Mouse (Mus musculus) embryonic facial prominence, embryonic 11.5 days (tissue): ENCODE measurements at regions not wholly inside any gene's neighbourhood (a gene's known extent, or its start where the extent isn't known, plus 50 kb on each side); places are given as distances from the start of the nearest gene placed in this dataset.

Experiments used
- ATAC-seq: fragments of 200-750 bp; cut with Nextera tagmentation; replicated peaks from 2 replicates; pipeline ENCODE4 v1.8.0; 2017; ENCODE audit warnings: low read depth; ENCODE audit not compliant: insufficient number of reproducible peaks, low FRiP score, low TSS enrichment
- DNase-seq: peaks from one replicate; pipeline ENCODE4 v3.0.0-alpha.2; 2015; ENCODE audit warnings: low spot score
- H3K27ac ChIP-seq: fragments of 300-500 bp; sonication (generic); replicated peaks from 2 replicates; pipeline ENCODE4 v1.5.1; 2014; ENCODE audit warnings: mild to moderate bottlenecking, low read depth, low read length, control low read depth
- H3K27me3 ChIP-seq: fragments of 300-500 bp; sonication (generic); 2 replicates; pipeline ENCODE4 v1.6.1; 2014; ENCODE audit warnings: mild to moderate bottlenecking, low read length, moderate library complexity, mixed read lengths; ENCODE audit not compliant: control insufficient read depth, insufficient read depth
- H3K36me3 ChIP-seq: fragments of 300-500 bp; sonication (generic); replicated peaks from 2 replicates; pipeline ENCODE4 v1.6.1; 2014; ENCODE audit warnings: low read depth, mild to moderate bottlenecking, low read length, moderate library complexity, mixed read lengths; ENCODE audit not compliant: control insufficient read depth, insufficient read depth
- H3K4me1 ChIP-seq: fragments of 300-500 bp; sonication (generic); 2 replicates; pipeline ENCODE4 v1.6.1; 2014; ENCODE audit warnings: low read length, mixed read lengths; ENCODE audit not compliant: control insufficient read depth, insufficient read depth
- H3K4me2 ChIP-seq: fragments of 300-500 bp; sonication (generic); 2 replicates; pipeline ENCODE4 v1.6.1; 2014; ENCODE audit warnings: low read depth, mild to moderate bottlenecking, control low read depth, low read length, moderate library complexity
- H3K4me3 ChIP-seq: fragments of 300-500 bp; sonication (generic); 2 replicates; pipeline ENCODE4 v1.5.1; 2014; ENCODE audit warnings: low read depth, low read length, control low read depth
- H3K9ac ChIP-seq: fragments of 300-500 bp; sonication (generic); replicated peaks from 2 replicates; pipeline ENCODE4 v1.6.1; 2014; ENCODE audit warnings: mild to moderate bottlenecking, control low read depth, low read length
- H3K9me3 ChIP-seq: fragments of 300-500 bp; sonication (generic); replicated peaks from 2 replicates; pipeline ENCODE4 v1.6.1; 2016; ENCODE audit warnings: mild to moderate bottlenecking, low read length, inconsistent platforms, mixed read lengths; ENCODE audit not compliant: control insufficient read depth
- WGBS: fragments of 180-500 bp; shearing (Covaris S2); extraction: QIAGEN DNeasy Blood & Tissue Kit; methylation state at CpG from one replicate; pipeline ENCODE4 v1.1.7; 2014; 5-methylcytosine and 5-hydroxymethylcytosine counted together

DNA sequence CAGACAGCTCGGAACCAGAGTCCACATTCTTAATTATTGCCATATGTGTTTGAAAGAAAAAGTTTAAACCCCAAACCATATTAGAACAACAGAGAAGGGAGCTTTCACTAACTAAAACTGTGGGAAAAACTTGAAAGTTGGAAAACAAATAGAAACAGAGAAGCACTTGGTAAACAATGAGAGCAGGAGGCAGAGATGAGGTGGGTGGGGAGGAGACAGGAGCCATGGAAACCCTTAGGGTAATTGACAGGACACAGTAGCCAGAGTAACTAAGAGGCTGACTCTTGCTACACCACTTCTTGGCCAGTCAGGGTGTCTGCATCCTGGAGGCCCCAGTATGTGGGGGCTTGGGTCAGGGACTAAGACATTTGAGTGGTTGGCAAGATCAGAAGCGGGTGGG, 160.7 kb downstream of the Moxd1 start:
- H3K4me2 ChIP-seq: no peak overlapping the region
- 46% methylated on average over 2 of the region's 2 CpGs for WGBS

DNA sequence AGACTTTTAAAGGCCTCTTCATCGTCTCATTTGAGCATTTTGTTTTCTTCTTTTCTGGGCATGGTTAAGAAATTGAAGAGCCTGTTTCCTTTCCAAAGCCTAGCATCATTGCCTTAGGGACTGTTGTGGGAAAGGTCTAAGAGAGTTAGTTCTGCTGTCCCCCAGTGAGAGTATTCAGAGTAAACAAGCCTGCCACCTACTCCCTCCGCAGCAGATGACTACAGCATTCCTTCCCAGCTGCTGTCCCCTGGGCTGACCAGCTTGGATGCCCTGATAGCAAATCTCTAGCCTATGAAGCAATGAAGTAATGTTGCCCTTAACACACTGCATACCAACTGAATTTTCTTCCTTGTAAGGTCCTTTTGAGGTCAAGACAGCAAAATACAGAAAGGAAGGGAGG, 164.9 kb downstream of the Moxd1 start:
- ATAC-seq: no peak
- Histone ChIP-seq H3K9me3 (no peaks in the 10 kb centered on the region), H3K4me3 (no peak overlapping the region), H3K4me1 (no peaks in the 10 kb centered on the region), H3K27ac (no peak overlapping the region), H3K36me3 (no peaks in the 10 kb centered on the region), H3K4me2 (no peak overlapping the region), H3K9ac (no peak overlapping the region), H3K27me3 (no peaks in the 10 kb centered on the region)
- no peak for DNase-seq
- 41% methylated on average over 2 of the region's 2 CpGs for whole genome bisulfite sequencing

More for the DNA sequence above, 160.7 kb downstream of the Moxd1 start:
- Histone ChIP-seq H3K27ac (no peak overlapping the region), H3K9ac (no peak overlapping the region), H3K9me3 (no peaks in the 10 kb centered on the region), H3K4me1 (no peaks in the 10 kb centered on the region), H3K4me3 (no peak overlapping the region), H3K27me3 (no peaks in the 10 kb centered on the region), H3K36me3 (no peaks in the 10 kb centered on the region)
- DNase-seq (peak; percentile 12), ATAC-seq (no peak)

DNA sequence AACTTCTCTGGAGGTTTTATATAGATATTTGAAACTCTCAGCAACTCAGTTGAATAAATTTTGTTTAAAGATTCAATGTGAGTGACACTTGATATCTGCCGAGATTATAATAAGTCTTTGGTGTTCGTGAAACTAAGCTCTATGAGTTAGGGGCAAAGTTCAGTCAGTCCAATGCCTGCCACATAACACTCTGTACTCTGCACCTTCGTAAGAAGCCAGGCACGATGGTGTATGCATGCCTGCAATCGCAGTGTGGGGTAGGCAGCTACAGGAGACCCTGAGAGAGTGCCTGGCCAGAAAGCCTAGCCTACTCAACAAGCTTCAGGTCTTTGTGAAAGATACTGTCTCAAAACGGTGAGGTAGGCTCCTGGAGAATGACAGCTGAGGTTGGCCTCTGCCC, 167.7 kb downstream of the Moxd1 start:
- H3K9ac ChIP-seq: no peak overlapping the region
- H3K4me2 ChIP-seq: no peak overlapping the region
- ATAC-seq (no peak), DNase-seq (no peak)
- WGBS: 68% methylated on average over 6 of the region's 6 CpGs
- H3K9me3 ChIP-seq: no peaks in the 10 kb centered on the region
- H3K4me3 ChIP-seq: no peak overlapping the region
- no peaks in the 10 kb centered on the region for H3K27me3 ChIP-seq
- H3K36me3 ChIP-seq: no peaks in the 10 kb centered on the region
- H3K4me1 ChIP-seq: no peaks in the 10 kb centered on the region
- no peak overlapping the region for H3K27ac ChIP-seq

DNA sequence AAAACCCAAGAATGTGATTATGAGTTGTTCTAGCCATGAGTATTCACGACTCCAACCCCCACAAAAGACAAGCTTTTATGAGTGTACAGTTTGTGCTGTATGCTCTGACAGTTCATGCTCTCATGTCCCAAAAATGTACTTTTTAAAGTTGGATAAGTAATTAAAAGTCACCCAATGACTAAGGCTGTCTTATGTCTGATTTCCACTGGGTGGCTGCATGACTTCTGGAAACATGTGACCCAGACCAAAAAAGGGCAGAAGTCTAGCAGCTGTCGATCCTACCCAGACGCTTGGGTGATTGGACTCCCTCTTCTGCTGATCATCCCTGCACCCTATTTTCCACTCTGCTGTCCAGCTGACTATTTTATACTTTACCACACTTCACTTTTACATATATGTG, 168.7 kb downstream of the Moxd1 start:
- no peaks in the 10 kb centered on the region for H3K27me3 ChIP-seq
- WGBS: 84% methylated on average over 3 of the region's 3 CpGs
- H3K27ac ChIP-seq: no peak overlapping the region
- no peaks in the 10 kb centered on the region for H3K4me1 ChIP-seq
- no peak overlapping the region for H3K4me3 ChIP-seq
- H3K9ac ChIP-seq: no peak overlapping the region
- H3K4me2 ChIP-seq: no peak overlapping the region
- H3K36me3 ChIP-seq: no peaks in the 10 kb centered on the region
- DNase-seq: no peak
- no peak for ATAC-seq
- H3K9me3 ChIP-seq: no peaks in the 10 kb centered on the region

DNA sequence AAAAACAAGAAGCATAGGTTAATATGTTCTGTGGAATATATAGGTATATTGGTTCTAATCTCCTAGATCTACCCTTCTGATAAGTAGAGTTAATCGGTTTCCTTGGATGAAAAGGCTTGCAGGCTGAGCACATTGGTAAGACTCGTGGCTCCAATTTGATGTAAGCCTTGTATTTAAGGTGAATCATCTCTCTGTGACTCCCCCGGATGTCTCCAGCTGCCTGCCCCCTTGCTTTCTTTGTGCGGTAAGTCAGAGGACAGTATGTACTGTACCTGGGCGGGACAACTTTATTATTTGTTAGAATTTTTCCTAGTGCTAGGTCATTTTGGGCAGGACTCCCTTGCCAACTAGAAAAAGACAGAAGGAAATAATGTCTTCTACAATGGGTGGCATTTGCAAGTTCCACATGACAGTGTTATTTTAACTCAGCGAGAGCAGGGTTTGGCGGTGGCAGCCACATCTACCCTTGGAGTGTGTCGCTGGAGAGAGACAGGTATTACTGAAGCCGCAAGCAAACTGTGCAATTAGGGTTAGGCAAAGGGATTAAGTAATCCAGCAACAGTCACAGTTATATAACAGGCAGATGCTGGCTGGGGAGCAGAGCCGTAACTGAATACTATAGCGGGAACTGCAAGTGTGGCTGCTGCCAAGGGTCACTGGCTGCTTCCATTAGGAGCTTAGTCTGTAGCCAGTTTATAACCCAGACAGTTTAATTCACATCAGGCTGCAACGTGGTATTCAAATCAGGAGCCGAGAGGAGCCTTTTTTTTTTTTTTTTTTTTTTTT, 172.9 kb downstream of the Moxd1 start:
- ATAC-seq: no peak
- Histone ChIP-seq H3K4me3 (no peak overlapping the region), H3K9ac (no peak overlapping the region), H3K4me1 (no peaks in the 10 kb centered on the region), H3K36me3 (no peaks in the 10 kb centered on the region), H3K9me3 (no peaks in the 10 kb centered on the region), H3K27me3 (no peaks in the 10 kb centered on the region), H3K4me2 (no peak overlapping the region), H3K27ac (no peak overlapping the region)
- DNase-seq: peak; percentile 43
- 62% methylated on average over 13 of the region's 13 CpGs for WGBS

DNA sequence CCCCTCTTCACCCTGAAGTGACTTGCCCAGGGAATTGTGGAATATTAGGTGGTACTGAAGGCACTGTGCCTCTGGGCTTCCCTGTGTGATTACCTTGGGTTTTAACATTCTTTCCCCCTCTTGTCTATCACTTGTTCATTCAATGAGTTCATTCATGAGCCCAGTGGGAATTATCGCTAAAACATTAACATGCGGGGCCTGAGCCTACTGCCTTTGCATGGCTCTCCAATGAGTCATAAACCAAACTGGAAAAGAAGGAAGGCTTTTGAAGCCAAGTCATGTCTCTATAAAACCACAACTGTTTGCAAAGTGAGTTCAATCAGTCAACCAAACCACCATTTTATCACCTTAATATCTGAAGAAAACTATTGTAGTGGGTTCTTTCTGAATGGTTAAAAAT, 173.8 kb downstream of the Moxd1 start:
- Histone ChIP-seq H3K4me2 (no peak overlapping the region), H3K27ac (no peak overlapping the region), H3K36me3 (no peaks in the 10 kb centered on the region), H3K4me1 (no peaks in the 10 kb centered on the region), H3K9me3 (no peaks in the 10 kb centered on the region), H3K9ac (no peak overlapping the region), H3K4me3 (no peak overlapping the region), H3K27me3 (no peaks in the 10 kb centered on the region)
- ATAC-seq (no peak), DNase-seq (no peak)
- WGBS: 91% methylated on average over 2 of the region's 2 CpGs

DNA sequence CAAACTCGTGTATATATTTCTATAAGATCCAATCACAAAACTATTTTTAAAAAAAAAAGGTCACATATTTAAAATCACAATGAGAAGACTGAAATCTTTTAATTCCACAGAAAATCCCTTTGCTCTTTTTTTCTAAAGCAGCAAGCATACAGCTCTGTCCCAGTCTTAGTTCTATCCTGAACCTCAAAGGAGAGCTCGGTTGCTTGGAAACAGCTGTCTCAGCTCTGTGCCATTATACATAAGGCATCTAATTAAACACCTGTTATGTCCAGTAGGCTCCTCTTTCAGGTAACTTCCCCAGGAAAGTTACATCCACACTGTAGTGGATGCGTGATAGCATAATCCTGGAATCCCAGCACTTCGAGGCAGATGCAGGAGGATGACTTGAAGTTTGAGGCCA, 181.5 kb downstream of the Moxd1 start:
- Histone ChIP-seq H3K4me3 (no peak overlapping the region), H3K36me3 (no peaks in the 10 kb centered on the region), H3K4me2 (no peak overlapping the region), H3K9ac (no peak overlapping the region), H3K27ac (no peak overlapping the region), H3K4me1 (no peaks in the 10 kb centered on the region), H3K9me3 (no peaks in the 10 kb centered on the region), H3K27me3 (no peaks in the 10 kb centered on the region)
- ATAC-seq (no peak), DNase-seq (no peak)
- 75% methylated on average over 4 of the region's 4 CpGs for WGBS

DNA sequence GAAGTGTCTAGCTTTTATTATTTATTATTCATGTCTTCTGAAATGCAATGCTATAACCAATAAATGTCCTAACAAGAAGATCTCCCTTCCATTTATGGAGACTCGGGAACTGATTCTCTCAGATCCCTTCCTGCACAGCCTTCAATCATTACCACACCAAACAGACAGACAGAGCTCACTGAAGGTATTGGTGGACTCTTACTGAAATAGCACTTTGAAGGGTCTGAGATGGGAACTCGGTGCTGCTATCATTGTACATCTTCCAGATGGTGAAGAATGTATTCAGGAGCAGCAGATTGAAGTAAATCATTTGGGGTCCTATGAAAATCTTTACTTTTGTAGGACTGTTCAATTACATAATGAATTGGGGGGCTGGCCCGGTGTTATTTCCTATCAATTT, 183.6 kb downstream of the Moxd1 start:
- no peak for DNase-seq

More for the DNA sequence above, 183.6 kb downstream of the Moxd1 start:
- Histone ChIP-seq H3K9me3 (no peaks in the 10 kb centered on the region), H3K4me2 (no peak overlapping the region), H3K9ac (no peak overlapping the region), H3K36me3 (no peaks in the 10 kb centered on the region), H3K27ac (no peak overlapping the region), H3K4me1 (no peaks in the 10 kb centered on the region), H3K4me3 (no peak overlapping the region), H3K27me3 (no peaks in the 10 kb centered on the region)
- WGBS: 77% methylated on average over 3 of the region's 3 CpGs
- ATAC-seq: no peak
